In the genomic region with DNA sequence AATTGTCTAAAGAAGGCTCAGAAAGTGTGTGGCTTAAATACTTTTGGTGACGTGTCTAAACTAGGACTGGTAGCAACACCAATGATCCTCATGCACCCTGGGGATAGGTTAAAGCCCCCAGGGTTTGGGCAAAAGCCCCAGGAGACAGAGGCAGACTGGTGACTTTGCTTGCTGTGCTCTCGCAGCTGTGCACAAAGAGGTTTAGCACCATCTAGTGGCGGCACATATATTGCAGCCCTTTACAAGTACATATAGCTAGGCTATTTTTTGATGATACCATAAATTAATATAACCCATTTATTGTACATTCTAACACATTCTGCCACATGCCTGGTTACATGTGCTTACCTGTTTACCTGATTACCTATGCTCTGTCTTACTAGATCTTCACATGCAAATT, we compare ENCODE assay signal across 8 mouse cellular contexts.
DNase-seq lines count a peak whose midpoint lies in the region; ATAC-seq and TF ChIP-seq lines count a peak whose summit lies in the region.

No protein-coding gene starts in this region.

- DNase-seq in cerebellum, adult 18-20 months: peak; percentile 41 to 46
- DNase-seq in cerebellum, adult 11-12 months: no peak
- peak; percentile 25 for DNase-seq in CH12.LX (ENCODE audit: extremely low read depth)
- peak; percentile 5 to 22 for DNase-seq in cerebellum, adult 2 months
- DNase-seq in forebrain, postnatal 0 days: peak; percentile 60
- DNase-seq in kidney, postnatal 14 days: peak; percentile 44
- peak; percentile 52 for DNase-seq in liver, postnatal 0 days
- DNase-seq in ovary, postnatal 36 days (ENCODE audit: low spot score): peak; percentile 24

- no peaks in the 10 kb centered on the region for H3K27me3 ChIP-seq in CH12.LX (replicated peaks)
- no peaks in the 10 kb centered on the region for H3K27me3 ChIP-seq in cerebellum, adult 2 months (ENCODE audit: control insufficient read depth, insufficient read depth, low read length)
- H3K27me3 ChIP-seq in forebrain, postnatal 0 days (ENCODE audit: insufficient read depth, low read length): no peaks in the 10 kb centered on the region
- H3K27me3 ChIP-seq in liver, postnatal 0 days (ENCODE audit: insufficient read depth, low read length): no peaks in the 10 kb centered on the region

- H3K27ac ChIP-seq in CH12.LX (ENCODE audit: insufficient read depth, low read depth): no peak overlapping the region
- no peak overlapping the region for H3K27ac ChIP-seq in cerebellum, adult 2 months (ENCODE audit: insufficient read depth, low read length)
- H3K27ac ChIP-seq in forebrain, postnatal 0 days (ENCODE audit: low read depth, low read length): no peak overlapping the region
- no peak overlapping the region for H3K27ac ChIP-seq in liver, postnatal 0 days (ENCODE audit: low read depth)

- TF ChIP-seq RAD21 in CH12.LX (IDR thresholded peaks at IDR 0.05; ENCODE audit: low read depth, low read length): peak; percentile 69

- in situ Hi-C loops in CH12.LX (cut with MboI; ENCODE audit: low pct_ligation_motif_present, low pct_unique_long_range_greater_than_20kb, low sequenced_read_pairs): no loop called here

- no peak overlapping the region for H3K4me2 ChIP-seq in CH12.LX (ENCODE audit: insufficient read depth, low read depth, poor library complexity, severe bottlenecking)
- no peak overlapping the region for H3K4me2 ChIP-seq in forebrain, postnatal 0 days (ENCODE audit: low read depth)
- H3K4me2 ChIP-seq in liver, postnatal 0 days (ENCODE audit: low read depth, low read length): no peak overlapping the region

- no peak overlapping the region for H3K9ac ChIP-seq in CH12.LX (ENCODE audit: insufficient read depth, low read depth)
- H3K9ac ChIP-seq in forebrain, postnatal 0 days: no peak overlapping the region
- H3K9ac ChIP-seq in liver, postnatal 0 days (replicated peaks): no peak overlapping the region

- no peaks in the 10 kb centered on the region for H3K9me3 ChIP-seq in CH12.LX (replicated peaks; ENCODE audit: low read length)
- H3K9me3 ChIP-seq in forebrain, postnatal 0 days (ENCODE audit: low read length): no peaks in the 10 kb centered on the region
- H3K9me3 ChIP-seq in liver, postnatal 0 days (ENCODE audit: low read length): no peaks in the 10 kb centered on the region

- WGBS in cerebellum, adult 2 months: 3% methylated on average over 3 of the region's 3 CpGs
- 9% methylated on average over 3 of the region's 3 CpGs for WGBS in forebrain, postnatal 0 days
- 5% methylated on average over 3 of the region's 3 CpGs for WGBS in liver, postnatal 0 days (ENCODE audit: insufficient replicate concordance)

- no peaks in the 10 kb centered on the region for H3K4me1 ChIP-seq in CH12.LX (ENCODE audit: control insufficient read depth in 1 of 2, insufficient read depth in 2 of 2)
- H3K4me1 ChIP-seq in cerebellum, adult 2 months (ENCODE audit: control insufficient read depth, insufficient read depth, low read length): no peaks in the 10 kb centered on the region
- H3K4me1 ChIP-seq in forebrain, postnatal 0 days (ENCODE audit: insufficient read depth): no peaks in the 10 kb centered on the region
- no peaks in the 10 kb centered on the region for H3K4me1 ChIP-seq in liver, postnatal 0 days (ENCODE audit: insufficient read depth)

- TF ChIP-seq EP300 in CH12.LX (IDR thresholded peaks at IDR 0.05; ENCODE audit: low read length): no peak
- TF ChIP-seq EP300 in liver, postnatal 0 days (IDR thresholded peaks at IDR 0.05; ENCODE audit: low read depth): no peak

- dilution Hi-C loops in CH12.LX (cut with MboI; ENCODE audit: extremely low pct_ligation_motif_present, extremely low pct_unique_long_range_greater_than_20kb, low sequenced_read_pairs): no loop called here

- H3K79me2 ChIP-seq in CH12.LX (replicated peaks; ENCODE audit: control insufficient read depth, extremely low read depth, insufficient read depth, poor library complexity, severe bottlenecking): no peaks in the 10 kb centered on the region

- TF ChIP-seq CTCF in CH12.LX (conservative IDR thresholded peaks at IDR 0.05 in 1 of 2, IDR thresholded peaks at IDR 0.05 in 1 of 2; ENCODE audit: low read depth in 2 of 2, low read length in 2 of 2): peak; percentile 55 to 71; a peak in 3 of 4 replicates
- TF ChIP-seq CTCF in cerebellum, adult 2 months (IDR thresholded peaks at IDR 0.05; ENCODE audit: borderline replicate concordance, insufficient read depth, low read depth, low read length): peak; percentile 57
- peak; percentile 81 for TF ChIP-seq CTCF in forebrain, postnatal 0 days (IDR thresholded peaks at IDR 0.05; ENCODE audit: low read depth)
- TF ChIP-seq CTCF in liver, postnatal 0 days (IDR thresholded peaks at IDR 0.05; ENCODE audit: low read depth): peak; percentile 84

- H3K36me3 ChIP-seq in CH12.LX (replicated peaks in 1 of 2; ENCODE audit: control insufficient read depth in 1 of 2, insufficient read depth in 1 of 2, low read length in 1 of 2): no peaks in the 10 kb centered on the region
- no peaks in the 10 kb centered on the region for H3K36me3 ChIP-seq in forebrain, postnatal 0 days (ENCODE audit: insufficient read depth)
- no peaks in the 10 kb centered on the region for H3K36me3 ChIP-seq in liver, postnatal 0 days (replicated peaks; ENCODE audit: insufficient read depth, low read length)

- no peak overlapping the region for H3K4me3 ChIP-seq in CH12.LX (replicated peaks in 1 of 3; ENCODE audit: low read depth in 2 of 3, low read length in 2 of 3, poor library complexity in 1 of 3)
- H3K4me3 ChIP-seq in cerebellum, adult 2 months (replicated peaks; ENCODE audit: insufficient read depth, low read depth, low read length): no peak overlapping the region
- no peak overlapping the region for H3K4me3 ChIP-seq in forebrain, postnatal 0 days (ENCODE audit: low read depth, low read length)
- no peak overlapping the region for H3K4me3 ChIP-seq in liver, postnatal 0 days (ENCODE audit: low read depth, low read length)

- TF ChIP-seq POLR2A in CH12.LX (IDR thresholded peaks at IDR 0.05; ENCODE audit: low read depth, low read length): no peak
- no peak for TF ChIP-seq POLR2A in cerebellum, adult 2 months (IDR thresholded peaks at IDR 0.05; ENCODE audit: borderline replicate concordance, insufficient read depth, low read length)

- ATAC-seq in forebrain, postnatal 0 days: peak; percentile 51; the same call in 1 of the 2 replicates
- no peak for ATAC-seq in liver, postnatal 0 days

TF ChIP-seq in CH12.LX, 34 proteins besides CTCF, POLR2A, EP300 and RAD21:
- TF ChIP-seq SMC3 (IDR thresholded peaks at IDR 0.05; ENCODE audit: low read depth, low read length) (peak; percentile 63), NELFE (IDR thresholded peaks at IDR 0.05; ENCODE audit: low read depth, low read length) (no peak), USF2 (conservative IDR thresholded peaks at IDR 0.05; ENCODE audit: low read depth, low read length) (no peak), CHD1 (IDR thresholded peaks at IDR 0.05; ENCODE audit: low read depth, low read length) (no peak), KAT2A (IDR thresholded peaks at IDR 0.05; ENCODE audit: insufficient replicate concordance, low read length) (no peak)
